Mouse (Mus musculus) midbrain, embryonic 13.5 days (tissue): ENCODE data around the gene Apol7b. TPM values are rescaled to one million over a fixed set of nuclear protein-coding genes. Genes with fewer than 3 reads are reported as not detected.
"Not testable (repeated sequence)": the region's sequence is repeated elsewhere in the genome, so short reads cannot be mapped to it uniquely, and the experiment has no call there.

Experiments used
- ATAC-seq: fragments of 200-750 bp; cut with Nextera tagmentation; 2 replicates; pipeline ENCODE4 v1.8.0; 2017; ENCODE audit warnings: mild to moderate bottlenecking, moderate TSS enrichment, moderate library complexity
- H3K27ac ChIP-seq: fragments of 300-500 bp; sonication (generic); 2 replicates; pipeline ENCODE4 v1.5.1; 2015; ENCODE audit warnings: inconsistent platforms, mild to moderate bottlenecking, moderate library complexity
- H3K27me3 ChIP-seq: fragments of 300-500 bp; sonication (generic); 2 replicates; pipeline ENCODE4 v1.6.1; 2015; ENCODE audit warnings: mild to moderate bottlenecking, inconsistent platforms
- H3K36me3 ChIP-seq: fragments of 300-500 bp; sonication (generic); 2 replicates; pipeline ENCODE4 v1.6.1; 2015; ENCODE audit warnings: mild to moderate bottlenecking, inconsistent platforms
- H3K4me1 ChIP-seq: fragments of 300-500 bp; sonication (generic); replicated peaks from 2 replicates; pipeline ENCODE4 v1.6.1; 2015; ENCODE audit warnings: inconsistent platforms
- H3K4me2 ChIP-seq: fragments of 300-500 bp; sonication (generic); replicated peaks from 2 replicates; pipeline ENCODE4 v1.6.1; 2015; ENCODE audit warnings: moderate library complexity, mild to moderate bottlenecking, inconsistent platforms
- H3K4me3 ChIP-seq: fragments of 300-500 bp; sonication (generic); replicated peaks from 2 replicates; pipeline ENCODE4 v1.5.1; 2015; ENCODE audit warnings: mild to moderate bottlenecking, inconsistent platforms
- H3K9ac ChIP-seq: fragments of 300-500 bp; sonication (generic); replicated peaks from 2 replicates; pipeline ENCODE4 v1.6.1; 2015; ENCODE audit warnings: mild to moderate bottlenecking, inconsistent platforms
- H3K9me3 ChIP-seq: fragments of 300-500 bp; sonication (generic); 2 replicates; pipeline ENCODE4 v1.6.1; 2016; ENCODE audit warnings: mild to moderate bottlenecking, inconsistent platforms
- WGBS: fragments of 180-500 bp; shearing (Covaris S2); methylation state at CpG from one replicate; pipeline ENCODE4 v1.1.7; 2015; 5-methylcytosine and 5-hydroxymethylcytosine counted together
- polyA plus RNA-seq: library from polyadenylated mRNA; unstranded; fragments of >200 nt; fragmentation: Nextera tagmentation; extraction: Ambion mirVana; gene quantifications from 2 replicates; pipeline ENCODE4 v1.2.1, GENCODE M21; 2015

Gene Apol7b
- polyA plus RNA-seq = not detected in 2 replicates

GRCm38 (mm10) chr15:77447392-77447791 is at the start of gene Apol7b:
Gene Apol7b, minus strand, starts transcription at chr15:77447492.
- not testable (repeated sequence) for H3K36me3 ChIP-seq, H3K9me3 ChIP-seq, ATAC-seq, H3K4me1 ChIP-seq, H3K9ac ChIP-seq, H3K4me3 ChIP-seq, H3K27me3 ChIP-seq, H3K4me2 ChIP-seq, H3K27ac ChIP-seq
- 100% methylated on average over 2 of the region's 2 CpGs for WGBS

GRCm38 (mm10) chr15:77494694-77495093 is 47.4 kb upstream of the Apol7b start:
- not testable (repeated sequence) for H3K27ac ChIP-seq, H3K9ac ChIP-seq, H3K36me3 ChIP-seq, ATAC-seq, H3K9me3 ChIP-seq, H3K4me2 ChIP-seq, H3K27me3 ChIP-seq, H3K4me3 ChIP-seq, H3K4me1 ChIP-seq
- 70% methylated on average over 1 of the region's 1 CpGs for WGBS

- not testable (repeated sequence) for H3K4me3 ChIP-seq, H3K4me2 ChIP-seq, H3K9me3 ChIP-seq, H3K36me3 ChIP-seq, H3K27me3 ChIP-seq, H3K9ac ChIP-seq, H3K27ac ChIP-seq, H3K4me1 ChIP-seq, ATAC-seq
- no CpG with 5 or more reads among the region's 1 CpGs for WGBS
These were observed 45.9 kb upstream of the Apol7b start for GRCm38 (mm10) chr15:77493181-77493580.

- Histone ChIP-seq H3K9ac (no peak overlapping the region), H3K36me3 (no peaks in the 10 kb centered on the region), H3K4me1 (no peaks in the 10 kb centered on the region), H3K4me2 (no peak overlapping the region), H3K27ac (no peak overlapping the region), H3K9me3 (no peaks in the 10 kb centered on the region), H3K27me3 (no peaks in the 10 kb centered on the region), H3K4me3 (no peak overlapping the region)
- WGBS = 74% methylated on average over 4 of the region's 4 CpGs
- ATAC-seq = no peak
These were observed 35.0 kb upstream of the Apol7b start for GRCm38 (mm10) chr15:77482140-77482794.

GRCm38 (mm10) chr15:77476693-77477092 is 29.4 kb upstream of the Apol7b start, which contains the start of gene Apol10a:
Gene Apol10a, plus strand, starts transcription at chr15:77477047.
- H3K4me3 ChIP-seq, H3K4me1 ChIP-seq, H3K27ac ChIP-seq, H3K4me2 ChIP-seq, H3K9me3 ChIP-seq, ATAC-seq, H3K36me3 ChIP-seq, H3K9ac ChIP-seq, H3K27me3 ChIP-seq: not testable (repeated sequence)
- 74% methylated on average over 2 of the region's 2 CpGs for WGBS

GRCm38 (mm10) chr15:77474699-77475390 is 27.6 kb upstream of the Apol7b start:
- WGBS = 90% methylated on average over 7 of the region's 7 CpGs
- not testable (repeated sequence) for H3K9ac ChIP-seq, H3K4me1 ChIP-seq, H3K27ac ChIP-seq, H3K27me3 ChIP-seq, ATAC-seq, H3K9me3 ChIP-seq, H3K4me2 ChIP-seq, H3K36me3 ChIP-seq, H3K4me3 ChIP-seq

- ATAC-seq = not testable (repeated sequence)
- 54% methylated on average over 10 of the region's 10 CpGs for WGBS
These were observed 2.6 kb upstream of the Apol7b start for GRCm38 (mm10) chr15:77449927-77450326.

GRCm38 (mm10) chr15:77445668-77446067 is 1.6 kb downstream of the Apol7b start:
- ATAC-seq, H3K27me3 ChIP-seq, H3K27ac ChIP-seq, H3K4me1 ChIP-seq, H3K4me3 ChIP-seq, H3K9me3 ChIP-seq, H3K4me2 ChIP-seq, H3K9ac ChIP-seq, H3K36me3 ChIP-seq: not testable (repeated sequence)
- WGBS = 90% methylated on average over 1 of the region's 1 CpGs

More at GRCm38 (mm10) chr15:77449927-77450326, 2.6 kb upstream of the Apol7b start:
- not testable (repeated sequence) for H3K4me1 ChIP-seq, H3K36me3 ChIP-seq, H3K4me3 ChIP-seq, H3K9me3 ChIP-seq, H3K27me3 ChIP-seq, H3K27ac ChIP-seq, H3K4me2 ChIP-seq, H3K9ac ChIP-seq

GRCm38 (mm10) chr15:77444746-77445145 is 2.5 kb downstream of the Apol7b start:
- WGBS = 78% methylated on average over 8 of the region's 8 CpGs
- not testable (repeated sequence) for ATAC-seq, H3K4me3 ChIP-seq

GRCm38 (mm10) chr15:77428690-77429448 is 18.4 kb downstream of the Apol7b start:
- ATAC-seq, H3K4me2 ChIP-seq, H3K9ac ChIP-seq, H3K4me3 ChIP-seq, H3K36me3 ChIP-seq, H3K4me1 ChIP-seq, H3K9me3 ChIP-seq, H3K27ac ChIP-seq, H3K27me3 ChIP-seq: not testable (repeated sequence)
- WGBS = 69% methylated on average over 9 of the region's 10 CpGs

More at GRCm38 (mm10) chr15:77444746-77445145, 2.5 kb downstream of the Apol7b start:
- not testable (repeated sequence) for H3K4me2 ChIP-seq, H3K36me3 ChIP-seq, H3K4me1 ChIP-seq, H3K27me3 ChIP-seq, H3K9me3 ChIP-seq, H3K27ac ChIP-seq, H3K9ac ChIP-seq

GRCm38 (mm10) chr15:77422925-77423324 is 24.4 kb downstream of the Apol7b start:
- not testable (repeated sequence) for H3K36me3 ChIP-seq, H3K4me3 ChIP-seq, H3K9ac ChIP-seq, H3K4me1 ChIP-seq, H3K4me2 ChIP-seq, H3K27ac ChIP-seq, H3K27me3 ChIP-seq, ATAC-seq, H3K9me3 ChIP-seq
- WGBS = 91% methylated on average over 6 of the region's 7 CpGs

- not testable (repeated sequence) for H3K4me3 ChIP-seq, H3K9me3 ChIP-seq, H3K27ac ChIP-seq, H3K36me3 ChIP-seq, H3K4me2 ChIP-seq, ATAC-seq, H3K4me1 ChIP-seq, H3K27me3 ChIP-seq, H3K9ac ChIP-seq
- no CpG with 5 or more reads among the region's 3 CpGs for WGBS
These were observed 27.6 kb downstream of the Apol7b start for GRCm38 (mm10) chr15:77419657-77420056.
